Mouse (Mus musculus): ENCODE measurements at regions not wholly inside any gene's neighbourhood (a gene's known extent, or its start where the extent isn't known, plus 50 kb on each side); places are given as distances from the start of the nearest gene placed in this dataset.

DNA sequence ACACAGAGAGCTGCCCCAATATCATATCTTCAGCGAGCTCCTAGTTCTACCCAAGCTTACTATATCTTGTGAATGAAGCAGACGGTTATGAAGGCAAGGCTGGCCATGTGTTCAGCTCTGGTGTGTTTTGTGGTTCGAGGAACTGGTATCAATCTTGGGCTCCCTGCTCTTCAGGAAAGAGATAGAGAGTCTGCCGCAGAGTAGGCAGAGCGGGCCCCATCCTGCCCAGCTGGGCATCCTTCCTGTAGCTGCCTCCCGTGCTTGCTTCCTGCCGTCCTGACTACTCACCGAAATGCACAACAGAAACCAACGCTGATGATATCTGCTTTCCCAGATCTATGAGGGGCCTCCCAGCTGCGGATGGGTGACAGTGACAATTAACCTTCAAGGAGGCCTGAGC lies 60.3 kb downstream of the Snrpe start:
- no peak for DNase-seq (ENCODE audit: extremely low read depth, insufficient read length, low spot score)

DNA sequence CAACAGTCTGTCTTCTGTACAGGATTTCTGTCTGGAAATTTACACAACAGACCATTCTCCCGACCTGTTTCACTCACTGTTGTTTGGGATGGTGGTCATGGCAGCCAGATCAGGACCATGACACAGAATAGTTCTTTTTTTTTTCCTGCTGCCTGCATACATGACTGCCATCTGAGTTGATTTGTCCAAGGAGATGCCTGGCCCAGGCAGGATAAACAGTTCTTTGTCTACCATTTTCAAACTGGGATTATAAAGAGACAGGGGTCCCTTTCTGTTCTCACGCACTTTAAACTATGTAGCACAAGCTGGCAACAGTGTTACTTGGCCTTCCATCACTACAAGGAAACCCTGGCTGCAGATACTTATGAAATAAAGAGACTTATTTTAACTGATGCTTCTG lies 61.1 kb downstream of the Snrpe start:
- DNase-seq (ENCODE audit: extremely low read depth, insufficient read length, low spot score), result no peak

GRCm38 (mm10) chr1:133547541-133547940 lies 62.5 kb downstream of the Snrpe start:
- DNase-seq (ENCODE audit: extremely low read depth, insufficient read length, low spot score), result no peak

DNA sequence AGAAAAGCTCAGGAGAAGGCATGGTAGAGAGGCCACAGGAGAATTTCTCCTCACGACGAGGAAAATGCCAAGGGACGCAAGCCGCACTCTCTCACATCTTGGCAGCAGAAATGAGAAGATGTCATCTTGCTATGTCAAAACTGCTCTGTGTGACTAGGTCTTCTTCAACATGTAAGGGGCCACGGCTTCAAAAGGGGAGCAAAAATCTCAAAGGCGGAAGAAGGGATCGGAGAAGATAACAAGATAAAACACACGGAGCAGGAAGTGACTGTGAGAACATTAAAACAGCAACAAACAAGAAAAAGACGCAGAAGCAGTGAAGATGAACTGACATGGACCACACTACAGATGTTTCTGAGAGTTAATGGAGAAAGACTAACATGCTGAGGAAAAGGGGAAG lies 65.1 kb downstream of the Snrpe start:
- DNase-seq (ENCODE audit: extremely low read depth, insufficient read length, low spot score), result no peak

DNA sequence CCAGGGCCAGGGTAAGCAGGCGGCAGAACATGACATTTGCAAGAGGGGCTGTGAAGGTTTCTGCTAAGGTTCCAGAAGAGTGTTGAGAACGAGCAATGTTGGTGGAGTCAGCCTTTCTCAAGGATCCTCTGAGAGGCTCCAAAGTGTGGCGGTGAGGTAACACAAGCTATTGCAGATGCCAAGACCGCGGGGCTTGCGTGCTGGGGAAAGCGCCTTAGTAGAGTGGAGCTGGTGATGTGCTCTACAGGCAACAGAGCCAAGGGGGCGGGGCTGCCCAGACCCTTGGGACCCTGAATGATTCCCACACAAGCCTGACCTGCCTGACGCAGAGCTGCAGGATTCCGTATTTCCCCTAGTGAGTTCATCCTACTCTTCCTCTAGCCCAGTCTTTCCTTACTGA lies 66.3 kb downstream of the Snrpe start:
- no peak for DNase-seq (ENCODE audit: extremely low read depth, insufficient read length, low spot score)

DNA sequence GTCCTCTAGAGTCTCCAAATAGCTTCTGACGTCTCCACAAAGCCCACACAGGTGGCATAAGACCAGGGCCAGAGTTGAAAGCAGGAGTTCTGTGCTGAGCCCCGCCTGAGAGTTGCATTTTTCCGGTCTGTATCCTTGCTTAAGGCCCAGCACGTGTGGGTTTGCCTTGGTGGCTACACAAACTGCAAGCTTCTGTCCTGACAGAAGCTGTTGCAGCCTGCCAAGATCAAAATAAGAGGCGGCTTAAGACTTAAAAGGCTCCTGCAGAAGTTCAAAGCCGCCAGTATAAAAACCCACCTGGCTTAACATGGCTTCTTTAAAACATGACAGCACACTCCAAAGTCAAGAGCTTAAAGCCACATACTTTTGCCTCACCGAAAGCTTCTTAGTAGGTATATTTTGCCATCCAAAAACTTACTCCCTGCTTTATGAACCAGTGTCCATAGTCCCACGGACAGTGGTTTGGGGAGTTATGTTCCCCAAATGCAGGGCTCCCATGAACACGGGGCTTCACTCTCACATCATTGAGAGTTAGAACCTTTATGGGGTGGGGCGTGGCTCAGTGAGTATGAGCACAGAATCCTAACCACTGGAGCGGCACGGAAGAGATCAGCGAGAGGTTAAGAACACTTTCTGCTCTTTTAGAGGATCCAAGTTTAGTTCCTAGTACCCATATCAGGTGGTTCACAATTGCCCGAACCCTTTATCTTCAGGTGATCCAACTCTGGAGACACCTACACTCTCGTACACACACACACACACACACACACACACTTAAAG lies 67.9 kb downstream of the Snrpe start:
- no peak for DNase-seq (ENCODE audit: extremely low read depth, insufficient read length, low spot score)

GRCm38 (mm10) chr1:133530698-133531097 lies 79.4 kb downstream of the Snrpe start:
- no peak for DNase-seq (ENCODE audit: extremely low read depth, insufficient read length, low spot score)

DNA sequence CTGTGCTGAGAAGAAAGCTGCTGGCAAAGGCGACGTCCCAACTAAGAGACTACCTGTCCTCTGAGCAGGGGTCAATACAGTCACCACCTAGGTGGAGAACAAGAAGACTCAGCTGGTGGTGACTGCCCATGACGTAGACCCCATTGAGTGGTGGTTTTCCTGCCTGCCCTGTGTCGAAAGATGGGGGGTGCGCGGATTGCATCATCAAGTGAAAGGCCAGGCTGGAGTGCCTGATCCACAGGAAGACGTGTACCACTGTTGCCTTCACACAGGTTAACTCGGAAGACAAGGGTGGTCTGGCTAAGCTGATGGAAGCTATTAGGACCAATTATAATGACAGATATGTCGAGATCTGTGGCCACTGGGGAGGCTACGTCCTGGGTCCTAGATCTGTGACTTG lies 80.3 kb downstream of the Snrpe start:
- no peak for DNase-seq (ENCODE audit: extremely low read depth, insufficient read length, low spot score)

- DNase-seq (ENCODE audit: extremely low read depth, insufficient read length, low spot score), result no peak
These were observed 82.3 kb downstream of the Snrpe start for GRCm38 (mm10) chr1:133527651-133528385.

- no peak for DNase-seq (ENCODE audit: extremely low read depth, insufficient read length, low spot score)
These were observed 87.3 kb downstream of the Snrpe start for GRCm38 (mm10) chr1:133522825-133523224.

- DNase-seq (ENCODE audit: extremely low read depth, insufficient read length, low spot score), result no peak
These were observed 89.4 kb downstream of the Snrpe start for GRCm38 (mm10) chr1:133520652-133521051.

GRCm38 (mm10) chr1:133517020-133517419 lies 92.8 kb upstream of the Sox13 start:
- no peak for DNase-seq (ENCODE audit: extremely low read depth, insufficient read length, low spot score)

DNA sequence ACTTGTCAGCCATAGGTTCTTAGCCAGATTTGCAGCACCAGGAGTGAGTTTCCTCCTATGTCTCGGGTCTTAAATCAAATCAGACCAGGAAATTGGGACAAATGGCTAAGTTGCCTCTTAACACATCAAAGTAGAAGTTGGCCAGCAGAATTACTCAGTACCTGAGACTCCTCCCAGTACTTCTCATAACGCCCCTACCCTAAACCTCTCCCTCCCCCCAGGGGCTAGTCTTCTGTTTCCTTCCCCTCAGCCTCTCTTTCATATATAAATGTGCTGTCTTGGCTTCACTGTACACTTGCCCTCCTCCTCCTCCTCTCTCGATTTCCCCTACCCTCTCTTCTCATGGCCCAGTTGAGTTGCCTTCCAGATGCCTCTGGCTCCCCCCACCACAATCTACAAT lies 79.9 kb upstream of the Sox13 start:
- DNase-seq (ENCODE audit: extremely low read depth, insufficient read length, low spot score), result no peak

DNA sequence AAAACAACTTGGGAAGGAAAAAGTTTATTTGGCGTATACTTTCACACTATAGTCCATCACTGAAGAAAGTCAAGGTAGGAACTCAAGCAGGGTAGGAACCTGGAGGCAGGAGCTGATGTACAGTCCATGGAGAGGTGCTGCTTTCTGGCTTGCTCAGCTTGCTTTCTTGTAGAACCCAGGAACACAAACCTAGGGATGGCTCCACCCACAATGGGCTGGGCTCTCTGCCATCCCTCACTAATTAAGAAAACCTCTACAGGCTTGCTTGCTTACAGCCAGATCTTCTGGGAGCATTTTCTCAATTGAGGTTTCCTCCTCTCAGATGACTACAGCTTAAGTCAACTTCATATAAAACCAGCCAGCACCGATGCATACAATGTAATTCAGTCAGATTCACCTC lies 79.2 kb upstream of the Sox13 start:
- no peak for DNase-seq (ENCODE audit: extremely low read depth, insufficient read length, low spot score)

DNA sequence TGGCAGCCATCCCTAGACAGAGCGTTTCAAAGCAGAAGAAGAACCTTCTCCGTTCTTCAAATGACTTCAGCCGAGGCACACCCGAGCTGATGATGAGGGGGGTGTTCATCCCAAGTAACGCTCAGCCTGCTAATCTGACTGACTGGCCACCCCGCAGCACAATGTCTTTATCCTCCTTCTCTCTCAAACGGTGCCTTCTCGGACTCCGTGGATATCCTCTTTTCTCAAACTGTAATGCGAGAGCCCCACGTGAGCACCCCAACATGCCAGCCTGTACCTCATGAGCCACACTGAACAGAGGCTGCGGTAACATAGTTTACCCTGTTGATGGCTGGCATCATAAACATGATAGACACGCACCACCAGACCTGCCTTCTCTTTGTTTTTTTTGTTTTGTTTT lies 76.8 kb upstream of the Sox13 start:
- DNase-seq (ENCODE audit: extremely low read depth, insufficient read length, low spot score), result no peak

DNA sequence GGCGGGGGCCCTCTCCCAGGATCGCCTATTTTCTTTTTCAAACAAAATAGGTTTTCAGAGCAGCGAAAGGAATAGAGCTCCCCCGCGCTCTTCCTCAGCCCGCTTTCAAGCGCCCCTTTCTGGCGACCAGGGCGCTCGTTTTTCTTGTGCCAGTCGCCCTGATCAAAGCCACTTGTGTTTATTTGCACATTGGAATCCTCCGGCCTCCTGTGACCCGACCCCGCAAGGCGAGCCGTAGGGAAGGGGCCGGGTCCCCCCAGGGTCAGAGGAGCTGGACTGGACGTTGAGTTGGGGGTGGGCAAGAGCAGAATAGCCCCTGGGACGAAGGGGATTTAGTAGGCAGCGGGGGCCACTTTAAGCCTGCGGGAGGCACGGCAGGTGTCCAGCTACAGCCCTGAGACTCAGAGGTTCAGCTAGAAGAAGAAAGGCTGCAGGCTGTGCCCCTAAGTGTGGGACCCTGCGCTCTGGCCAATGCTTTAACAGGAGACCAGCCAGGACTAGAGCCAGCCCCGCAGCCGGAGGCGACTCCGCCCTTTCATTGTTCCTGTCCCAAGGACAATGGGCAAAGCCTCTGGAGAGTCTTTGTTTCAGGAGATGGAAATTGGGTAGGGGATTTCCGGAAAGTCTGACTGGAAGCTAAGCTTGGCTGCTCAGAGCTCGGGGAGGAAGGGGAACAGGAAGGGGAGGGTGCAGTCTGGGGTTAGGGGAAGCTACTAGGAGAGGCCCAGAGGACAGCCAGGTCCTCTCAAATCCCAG lies 69.0 kb upstream of the Sox13 start:
- DNase-seq (ENCODE audit: extremely low read depth, insufficient read length, low spot score), result no peak

- DNase-seq (ENCODE audit: extremely low read depth, insufficient read length, low spot score), result no peak
These were observed 68.3 kb upstream of the Sox13 start for GRCm38 (mm10) chr1:133492291-133492985.

DNA sequence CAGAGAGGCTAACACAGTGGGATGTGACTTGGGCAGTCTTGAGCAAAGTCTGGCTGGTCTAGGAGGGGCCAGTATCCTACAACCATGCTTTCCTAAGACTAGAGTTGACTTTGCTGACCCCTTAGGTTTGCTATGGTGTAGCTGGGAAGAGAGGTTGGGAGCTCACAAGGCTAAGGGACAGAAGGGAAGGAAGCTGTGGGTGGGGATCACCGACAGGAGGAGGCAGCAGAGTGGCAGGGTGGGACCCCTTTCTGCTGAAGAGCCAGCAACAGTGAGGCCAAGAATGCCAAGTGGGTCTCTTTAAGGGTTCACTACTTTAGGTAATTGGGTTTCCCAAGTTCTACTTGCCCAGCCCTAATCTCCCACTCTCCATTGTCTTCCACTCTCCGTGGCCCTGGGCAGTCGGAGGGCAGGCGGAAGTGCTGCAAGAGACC lies 67.7 kb upstream of the Sox13 start:
- DNase-seq (ENCODE audit: extremely low read depth, insufficient read length, low spot score), result no peak

GRCm38 (mm10) chr1:133487171-133487901 lies 63.2 kb upstream of the Sox13 start:
- DNase-seq (ENCODE audit: extremely low read depth, insufficient read length, low spot score), result no peak

- no peak for DNase-seq (ENCODE audit: extremely low read depth, insufficient read length, low spot score)
These were observed 62.2 kb upstream of the Sox13 start for GRCm38 (mm10) chr1:133486370-133486769.

Measured in 3134 (cell line).